Mouse (Mus musculus) ES-E14 (cell line): Measurements from ENCODE around the gene Scd1.

ENCODE experiments used
- CHD2 ChIP-seq: IDR thresholded peaks from 2 replicates; pipeline ENCODE4 v1.6.1; 2014; ENCODE audit warnings: mild to moderate bottlenecking, low read depth, low read length, inconsistent platforms
- ZNF384 ChIP-seq: IDR thresholded peaks from 2 replicates; pipeline ENCODE4 v1.6.1; 2012; ENCODE audit warnings: low read depth, low read length, inconsistent platforms

DNA sequence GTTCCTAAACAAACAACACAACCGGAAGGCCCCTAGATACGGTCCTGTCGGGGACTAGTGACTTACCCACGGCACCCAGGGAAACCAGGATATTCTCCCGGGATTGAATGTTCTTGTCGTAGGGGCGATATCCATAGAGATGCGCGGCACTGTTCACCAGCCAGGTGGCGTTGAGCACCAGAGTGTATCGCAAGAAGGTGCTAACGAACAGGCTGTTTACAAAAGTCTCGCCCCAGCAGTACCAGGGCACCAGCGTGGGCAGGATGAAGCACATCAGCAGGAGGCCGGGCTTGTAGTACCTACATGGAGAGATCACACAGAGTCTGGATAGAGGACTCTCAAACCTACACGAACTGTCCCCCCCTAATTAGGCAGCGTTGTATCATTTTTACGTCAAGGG, 7.6 kb downstream of the Scd1 start:
- no peak for TF ChIP-seq CHD2
- TF ChIP-seq ZNF384: no peak
